Mouse (Mus musculus): ENCODE results near the gene Lin7b.

DNA sequence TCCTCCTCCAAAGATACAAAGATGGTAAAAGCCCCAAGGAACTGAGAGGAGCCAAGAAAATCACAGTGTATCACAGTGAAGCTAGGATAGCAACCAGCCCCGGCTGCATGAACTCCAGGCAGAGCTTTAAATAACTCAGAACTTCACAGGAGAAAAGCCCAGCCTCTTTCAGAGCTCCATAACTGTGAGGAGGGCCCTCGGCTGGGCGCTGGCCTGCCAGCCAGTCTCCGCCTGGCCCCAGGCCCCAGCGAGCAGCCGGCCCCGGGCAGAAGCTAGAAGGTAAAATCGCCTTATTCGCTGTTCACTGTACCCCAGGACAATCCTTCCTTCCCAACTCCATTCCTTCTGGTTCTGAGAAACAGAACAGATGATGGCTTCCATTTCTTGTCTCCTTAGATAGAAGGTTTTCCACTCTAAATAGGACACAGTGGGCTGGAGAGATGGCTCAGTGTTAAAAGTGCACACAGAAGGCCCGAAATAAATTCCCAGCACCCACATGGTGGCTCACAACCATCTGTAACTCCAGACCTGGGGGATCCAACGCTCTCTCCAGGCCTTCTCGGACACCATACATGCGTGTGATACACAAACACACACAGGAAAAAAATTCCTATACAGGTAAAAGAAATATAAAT, 41.4 kb downstream of the Lin7b start:
- TF ChIP-seq CTCF (IDR thresholded peaks at IDR 0.05; ENCODE audit: low read depth, low read length) (no peak), POLR2A (IDR thresholded peaks at IDR 0.05; ENCODE audit: borderline replicate concordance, low read depth, low read length) (no peak)
